Mouse (Mus musculus) heart, embryonic 15.5 days (tissue): ENCODE results near the gene Ap1g2. TPM values are rescaled to one million over a fixed set of nuclear protein-coding genes. Genes with fewer than 3 reads are reported as not detected.

Source experiments
- ATAC-seq: fragments of 200-750 bp; cut with Nextera tagmentation; replicated peaks from 2 replicates; pipeline ENCODE4 v1.8.0; 2017; ENCODE audit warnings: low read depth, moderate TSS enrichment; ENCODE audit not compliant: insufficient number of reproducible peaks, insufficient read depth, low FRiP score
- H3K27ac ChIP-seq: fragments of 300-500 bp; sonication (generic); 2 replicates; pipeline ENCODE4 v1.5.1; 2015; ENCODE audit warnings: mild to moderate bottlenecking, inconsistent platforms
- H3K27me3 ChIP-seq: fragments of 300-500 bp; sonication (generic); 2 replicates; pipeline ENCODE4 v1.6.1; 2015; ENCODE audit warnings: inconsistent platforms
- H3K36me3 ChIP-seq: fragments of 300-500 bp; sonication (generic); 2 replicates; pipeline ENCODE4 v1.6.1; 2015; ENCODE audit warnings: mild to moderate bottlenecking, inconsistent platforms
- H3K4me1 ChIP-seq: fragments of 300-500 bp; sonication (generic); replicated peaks from 2 replicates; pipeline ENCODE4 v1.6.1; 2015; ENCODE audit warnings: inconsistent platforms
- H3K4me2 ChIP-seq: fragments of 300-500 bp; sonication (generic); 2 replicates; pipeline ENCODE4 v1.6.1; 2015; ENCODE audit warnings: inconsistent platforms, mild to moderate bottlenecking, moderate library complexity
- H3K4me3 ChIP-seq: fragments of 300-500 bp; sonication (generic); 2 replicates; pipeline ENCODE4 v1.5.1; 2015; ENCODE audit warnings: mild to moderate bottlenecking, inconsistent platforms
- H3K9ac ChIP-seq: fragments of 300-500 bp; sonication (generic); 2 replicates; pipeline ENCODE4 v1.6.1; 2015; ENCODE audit warnings: mild to moderate bottlenecking, inconsistent platforms
- H3K9me3 ChIP-seq: fragments of 300-500 bp; sonication (generic); replicated peaks from 2 replicates; pipeline ENCODE4 v1.6.1; 2016; ENCODE audit warnings: inconsistent platforms
- WGBS: fragments of 180-500 bp; shearing (Covaris S2); methylation state at CpG from one replicate; pipeline ENCODE4 v1.1.7; 2015; ENCODE audit warnings: mixed read lengths; 5-methylcytosine and 5-hydroxymethylcytosine counted together
- polyA plus RNA-seq: library from polyadenylated mRNA; unstranded; fragments of >200 nt; fragmentation: Nextera tagmentation; extraction: Ambion mirVana; gene quantifications from 2 replicates; pipeline ENCODE4 v1.2.1, GENCODE M21; 2015

Gene Ap1g2
- polyA plus RNA-seq, 1 experiment from 2014 or later, result 8.5 TPM

GRCm38 (mm10) chr14:55111720-55112119 is 5.3 kb upstream of the Ap1g2 start:
- Histone ChIP-seq H3K4me1 (peaks cover 37% of the 10 kb centered on the region), H3K36me3 (no peaks in the 10 kb centered on the region), H3K27me3 (peaks cover 88% of the 10 kb centered on the region), H3K4me2 (no peak overlapping the region), H3K9ac (no peak overlapping the region), H3K9me3 (no peaks in the 10 kb centered on the region), H3K4me3 (no peak overlapping the region), H3K27ac (no peak overlapping the region)
- ATAC-seq, result no peak
- WGBS, result 65% methylated on average over 2 of the region's 2 CpGs

- 24% methylated on average over 9 of the region's 9 CpGs for WGBS
- Histone ChIP-seq H3K4me1 (peaks cover 34% of the 10 kb centered on the region), H3K4me3 (no peak overlapping the region), H3K9ac (no peak overlapping the region), H3K9me3 (no peaks in the 10 kb centered on the region), H3K27me3 (peaks cover 72% of the 10 kb centered on the region), H3K36me3 (no peaks in the 10 kb centered on the region), H3K27ac (no peak overlapping the region), H3K4me2 (no peak overlapping the region)
- no peak for ATAC-seq
Measured at GRCm38 (mm10) chr14:55110076-55110475, 3.7 kb upstream of the Ap1g2 start.

- ATAC-seq, result no peak; the same call in 1 of the 2 replicates
- Histone ChIP-seq H3K27me3 (peaks cover 66% of the 10 kb centered on the region), H3K4me2 (no peak overlapping the region), H3K4me3 (no peak overlapping the region), H3K9me3 (no peaks in the 10 kb centered on the region), H3K27ac (no peak overlapping the region), H3K4me1 (peaks cover 28% of the 10 kb centered on the region), H3K36me3 (no peaks in the 10 kb centered on the region), H3K9ac (no peak overlapping the region)
- 14% methylated on average over 21 of the region's 21 CpGs for WGBS
Measured at GRCm38 (mm10) chr14:55109048-55109873, 2.9 kb upstream of the Ap1g2 start.

- peaks cover 22% of the 10 kb centered on the region for H3K4me1 ChIP-seq
- ATAC-seq, result no peak; the same call in 1 of the 2 replicates
- no peaks in the 10 kb centered on the region for H3K36me3 ChIP-seq
- no peak overlapping the region for H3K9ac ChIP-seq
- H3K4me2 ChIP-seq, result no peak overlapping the region
- 39% methylated on average over 9 of the region's 9 CpGs for WGBS
- peaks cover 59% of the 10 kb centered on the region for H3K27me3 ChIP-seq
- no peak overlapping the region for H3K4me3 ChIP-seq
- no peak overlapping the region for H3K27ac ChIP-seq
- H3K9me3 ChIP-seq, result no peaks in the 10 kb centered on the region
Measured at GRCm38 (mm10) chr14:55108202-55108870, 1.9 kb upstream of the Ap1g2 start.

GRCm38 (mm10) chr14:55106990-55107389 is 597 bp upstream of the Ap1g2 start:
- ATAC-seq, result no peak
- peaks cover 48% of the 10 kb centered on the region for H3K27me3 ChIP-seq
- 79% methylated on average over 8 of the region's 8 CpGs for WGBS

GRCm38 (mm10) chr14:55105386-55105785 is 1.0 kb downstream of the Ap1g2 start:
- Histone ChIP-seq H3K27ac (no peak overlapping the region), H3K9ac (peak overlapping the region; percentile 53), H3K4me2 (peak overlapping the region; percentile 93), H3K4me1 (peaks cover 22% of the 10 kb centered on the region), H3K27me3 (peaks cover 33% of the 10 kb centered on the region), H3K36me3 (no peaks in the 10 kb centered on the region; the same call in 1 of the 2 replicates), H3K4me3 (peak overlapping the region; percentile 60), H3K9me3 (no peaks in the 10 kb centered on the region)
- no peak for ATAC-seq
- 7% methylated on average over 7 of the region's 7 CpGs for WGBS

More at GRCm38 (mm10) chr14:55106990-55107389, 597 bp upstream of the Ap1g2 start:
- no peaks in the 10 kb centered on the region for H3K9me3 ChIP-seq
- no peak overlapping the region for H3K4me3 ChIP-seq
- no peak overlapping the region for H3K9ac ChIP-seq
- no peak overlapping the region for H3K4me2 ChIP-seq
- H3K36me3 ChIP-seq, result no peaks in the 10 kb centered on the region; the same call in 1 of the 2 replicates
- H3K27ac ChIP-seq, result no peak overlapping the region
- H3K4me1 ChIP-seq, result peaks cover 22% of the 10 kb centered on the region

GRCm38 (mm10) chr14:55104365-55104764 is 2.0 kb downstream of the Ap1g2 start:
- H3K27ac ChIP-seq, result no peak overlapping the region
- H3K4me3 ChIP-seq, result no peak overlapping the region
- H3K27me3 ChIP-seq, result peaks cover 23% of the 10 kb centered on the region
- H3K9me3 ChIP-seq, result no peaks in the 10 kb centered on the region
- no peaks in the 10 kb centered on the region; the same call in 1 of the 2 replicates for H3K36me3 ChIP-seq
- no peak overlapping the region for H3K4me2 ChIP-seq
- H3K9ac ChIP-seq, result no peak overlapping the region
- peaks cover 19% of the 10 kb centered on the region for H3K4me1 ChIP-seq
- no peak for ATAC-seq
- 83% methylated on average over 18 of the region's 18 CpGs for WGBS

GRCm38 (mm10) chr14:55102253-55102785 is 4.1 kb downstream of the Ap1g2 start:
- peaks cover 18% of the 10 kb centered on the region for H3K4me1 ChIP-seq
- no peak for ATAC-seq
- WGBS, result 81% methylated on average over 15 of the region's 15 CpGs
- H3K9me3 ChIP-seq, result no peaks in the 10 kb centered on the region
- no peaks in the 10 kb centered on the region; the same call in 1 of the 2 replicates for H3K36me3 ChIP-seq
- H3K27me3 ChIP-seq, result peaks cover 6% of the 10 kb centered on the region
- no peak overlapping the region for H3K9ac ChIP-seq
- H3K4me3 ChIP-seq, result no peak overlapping the region
- no peak overlapping the region for H3K4me2 ChIP-seq
- H3K27ac ChIP-seq, result no peak overlapping the region

GRCm38 (mm10) chr14:55101592-55101991 is 4.8 kb downstream of the Ap1g2 start:
- Histone ChIP-seq H3K4me1 (peaks cover 23% of the 10 kb centered on the region), H3K36me3 (no peaks in the 10 kb centered on the region; the same call in 1 of the 2 replicates), H3K4me2 (no peak overlapping the region), H3K4me3 (no peak overlapping the region), H3K9me3 (no peaks in the 10 kb centered on the region), H3K27ac (no peak overlapping the region), H3K9ac (no peak overlapping the region), H3K27me3 (peaks cover 5% of the 10 kb centered on the region)
- no peak for ATAC-seq
- 51% methylated on average over 4 of the region's 4 CpGs for WGBS

GRCm38 (mm10) chr14:55098067-55098466 is 8.3 kb downstream of the Ap1g2 start:
- Histone ChIP-seq H3K36me3 (no peaks in the 10 kb centered on the region; the same call in 1 of the 2 replicates), H3K4me3 (no peak overlapping the region), H3K9ac (no peak overlapping the region), H3K4me1 (peaks cover 20% of the 10 kb centered on the region), H3K4me2 (no peak overlapping the region), H3K27ac (peak overlapping the region; percentile 53), H3K27me3 (no peaks in the 10 kb centered on the region), H3K9me3 (no peaks in the 10 kb centered on the region)
- ATAC-seq, result peak; percentile 23; the same call in 1 of the 2 replicates
- WGBS, result 55% methylated on average over 4 of the region's 4 CpGs

GRCm38 (mm10) chr14:55097646-55098045 is 8.7 kb downstream of the Ap1g2 start:
- no peaks in the 10 kb centered on the region for H3K9me3 ChIP-seq
- peak overlapping the region; percentile 53 for H3K27ac ChIP-seq
- H3K4me1 ChIP-seq, result peaks cover 20% of the 10 kb centered on the region
- no peaks in the 10 kb centered on the region for H3K27me3 ChIP-seq
- ATAC-seq, result no peak
- 62% methylated on average over 10 of the region's 10 CpGs for WGBS
- no peaks in the 10 kb centered on the region; the same call in 1 of the 2 replicates for H3K36me3 ChIP-seq
- no peak overlapping the region for H3K9ac ChIP-seq
- no peak overlapping the region for H3K4me3 ChIP-seq
- no peak overlapping the region for H3K4me2 ChIP-seq
